Mouse (Mus musculus) monocyte, adult 2 months (primary cell): Measurements from ENCODE around the gene Trmt112.

Source experiments
- DNase-seq, 2 experiments: peaks; one replicate each; pipeline ENCODE4 v3.0.0; 2022; ENCODE audit warnings: low spot score in 2 of 2, low read depth in 1 of 2

Trmt112 gene

DNA sequence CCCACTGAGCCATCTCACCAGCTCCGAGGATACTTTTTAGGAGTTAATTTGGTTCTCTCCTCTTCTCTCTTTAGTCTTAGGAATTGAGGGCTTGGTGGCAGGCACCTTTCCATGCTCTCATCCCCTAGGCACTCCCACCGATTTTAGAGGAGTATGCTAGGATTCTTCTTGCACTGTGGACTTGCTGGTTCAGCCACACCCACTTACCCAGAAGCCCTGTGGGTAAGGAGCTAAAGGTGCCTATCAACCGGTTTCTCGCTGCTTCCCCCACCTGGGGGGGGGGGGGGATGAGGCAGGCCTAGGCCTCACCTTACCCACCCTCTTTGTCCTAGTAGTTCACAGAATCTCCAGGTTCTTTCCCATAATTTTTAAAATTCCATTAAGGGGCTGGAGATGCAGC lies 38.2 kb downstream of the Trmt112 start:
- no peak for DNase-seq

DNA sequence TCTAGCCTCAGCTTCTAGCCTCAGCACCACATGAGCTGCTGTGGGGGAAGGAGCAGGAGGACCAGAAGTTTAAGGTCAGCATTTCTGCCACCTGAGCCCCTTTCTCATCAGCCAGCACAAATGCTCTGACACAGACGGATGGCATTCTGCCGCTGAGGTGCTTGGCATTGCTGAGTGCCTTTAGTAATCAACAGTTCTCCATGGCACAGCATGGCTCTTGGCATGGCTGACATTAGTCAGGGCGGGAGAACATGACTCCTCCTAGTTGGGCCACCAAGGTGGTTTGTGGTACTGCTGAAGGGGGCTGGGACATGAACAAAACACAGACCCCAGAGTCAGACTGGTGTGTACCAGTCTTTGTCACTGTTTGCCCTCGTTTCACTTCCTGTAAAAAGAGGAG lies 38.7 kb downstream of the Trmt112 start:
- DNase-seq: no peak

DNA sequence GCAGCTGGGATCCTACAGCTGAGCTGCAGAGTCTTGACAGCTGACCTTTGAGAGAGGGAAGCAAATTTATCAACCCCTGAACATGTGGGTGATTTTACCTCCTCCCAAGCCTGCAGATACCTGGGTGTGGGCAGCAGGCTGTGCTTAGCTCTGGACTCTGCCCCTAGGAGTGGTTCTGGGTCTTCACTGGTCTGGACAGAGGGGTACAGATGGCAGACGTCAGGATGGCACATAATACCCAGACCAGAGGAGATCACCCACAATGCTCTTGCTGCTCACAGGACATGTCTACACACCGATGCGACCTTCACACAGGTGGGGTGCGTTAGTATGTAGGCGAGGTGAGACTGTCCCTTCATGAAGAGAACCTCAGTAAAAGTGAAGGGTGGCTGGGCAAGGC lies 40.0 kb downstream of the Trmt112 start:
- no peak for DNase-seq

DNA sequence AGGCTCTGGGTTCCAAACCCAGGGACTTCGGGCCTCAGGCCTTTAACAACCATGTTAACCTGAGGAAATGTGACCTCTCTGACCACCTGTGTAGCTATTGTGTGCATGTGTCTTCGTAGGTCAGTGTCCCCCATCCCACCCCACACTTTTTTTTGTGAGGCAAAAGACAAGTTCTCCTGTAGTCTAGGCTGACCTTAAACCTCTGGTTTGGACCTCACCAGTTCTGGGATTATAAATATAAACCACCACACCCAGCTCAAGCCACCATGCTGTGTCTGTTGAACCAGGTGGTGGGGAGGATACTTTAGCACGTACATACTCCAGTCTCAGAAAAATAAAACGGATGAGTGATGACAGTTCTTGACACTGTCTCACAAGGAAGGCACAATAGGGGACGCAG lies 40.5 kb downstream of the Trmt112 start:
- no peak for DNase-seq

DNA sequence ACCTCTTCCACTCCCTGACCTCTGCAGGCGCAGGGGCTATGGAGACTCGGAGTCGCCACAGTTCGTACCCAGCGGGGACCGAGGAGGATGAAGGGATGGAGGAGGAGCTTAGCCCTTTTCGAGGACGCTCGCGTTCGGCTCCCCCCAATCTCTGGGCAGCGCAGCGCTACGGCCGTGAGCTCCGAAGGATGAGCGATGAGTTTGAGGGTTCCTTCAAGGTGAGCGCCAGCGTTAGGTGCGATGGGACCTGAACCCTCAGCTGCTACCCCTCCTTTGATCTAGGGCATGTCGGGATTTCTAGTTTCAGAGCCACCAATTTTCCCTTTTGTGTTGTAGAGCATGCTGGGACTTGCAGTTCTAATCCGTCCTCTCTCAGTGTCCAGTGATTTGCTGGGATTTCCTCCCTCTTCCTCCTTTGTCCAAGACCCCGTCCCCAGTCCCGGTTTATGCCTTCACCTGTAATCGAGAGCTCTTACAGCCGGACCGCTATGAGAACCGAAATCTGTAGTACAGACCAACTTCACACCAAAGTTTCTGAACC lies 41.2 kb downstream of the Trmt112 start:
- DNase-seq: no peak

DNA sequence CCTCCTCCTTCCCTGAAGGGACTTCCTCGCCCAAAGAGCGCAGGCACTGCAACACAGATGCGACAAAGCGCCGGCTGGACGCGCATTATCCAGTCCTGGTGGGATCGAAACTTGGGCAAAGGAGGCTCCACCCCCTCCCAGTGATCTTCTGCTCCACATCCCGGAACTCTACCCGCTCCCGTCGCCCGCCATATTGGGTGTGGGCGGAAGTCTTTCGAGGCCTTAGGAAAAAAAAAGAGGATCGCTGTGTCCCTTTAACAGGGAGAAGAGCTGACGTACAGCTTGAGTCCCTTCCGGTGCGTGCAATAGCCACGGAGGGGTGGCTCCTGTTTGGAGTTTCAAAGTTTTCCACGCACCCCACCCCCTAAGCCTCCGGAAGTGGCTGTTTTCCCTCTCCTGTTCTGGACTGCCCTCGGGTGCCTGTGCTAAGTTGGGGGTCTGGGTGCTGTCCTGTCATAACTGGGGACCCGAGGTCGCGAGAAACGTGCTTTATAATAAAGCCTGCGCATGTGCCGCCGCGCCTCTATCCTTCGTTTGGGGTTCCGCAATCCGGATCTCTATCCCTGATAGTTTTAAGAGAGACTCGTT lies 42.0 kb downstream of the Trmt112 start:
- DNase-seq: peak; percentile 75 to 77

DNA sequence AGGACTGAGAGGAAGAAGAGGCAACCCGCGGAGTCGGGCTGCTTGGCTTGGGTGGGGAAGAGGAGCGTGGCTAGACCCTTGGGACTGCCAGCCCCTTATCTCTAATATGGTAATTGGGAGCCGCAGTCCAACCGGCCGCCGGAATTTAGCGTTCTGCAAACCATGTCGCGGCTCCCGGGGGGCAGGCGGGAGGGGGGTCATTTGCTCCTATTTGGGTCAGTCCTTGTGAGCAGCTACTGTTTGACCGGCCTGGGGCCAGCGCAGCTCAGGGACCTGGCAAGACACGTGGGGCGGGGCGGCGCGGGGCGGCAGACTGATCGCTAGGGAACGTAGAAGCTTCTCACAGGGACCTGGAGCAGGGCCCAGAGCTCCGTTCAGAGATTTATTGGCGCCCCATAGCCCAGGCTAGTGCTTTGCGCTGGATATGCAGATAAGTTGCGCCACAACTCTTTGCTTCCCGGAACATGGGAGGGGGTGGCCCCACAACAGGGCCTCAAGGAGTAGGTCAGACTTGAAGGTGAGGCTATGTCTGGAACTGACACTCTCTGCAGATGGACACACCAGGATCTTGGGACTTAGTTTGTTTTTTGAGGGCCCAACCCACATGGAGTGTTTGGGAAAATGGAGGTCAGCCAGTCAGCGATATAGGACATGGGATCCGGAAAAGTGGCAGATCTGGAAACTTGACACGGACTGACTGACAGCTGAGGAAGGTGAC lies 42.7 kb downstream of the Trmt112 start:
- no peak for DNase-seq

DNA sequence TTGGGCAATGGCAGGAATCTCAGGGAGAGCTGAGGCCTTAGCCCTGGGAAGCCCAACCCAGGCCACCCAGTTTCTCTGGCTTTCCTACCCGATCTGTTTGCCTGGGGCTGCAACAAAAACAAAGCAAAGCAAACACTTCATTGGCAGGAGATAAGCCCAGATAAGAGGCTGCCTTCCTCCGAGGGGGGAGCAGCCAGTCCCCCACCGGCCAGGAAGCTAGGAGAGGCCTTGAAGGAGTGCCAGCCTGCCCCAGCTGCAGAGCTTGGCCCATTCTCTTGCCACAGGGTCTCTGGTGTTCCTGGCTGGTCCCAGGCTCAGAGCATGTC lies 43.2 kb downstream of the Trmt112 start:
- no peak for DNase-seq

DNA sequence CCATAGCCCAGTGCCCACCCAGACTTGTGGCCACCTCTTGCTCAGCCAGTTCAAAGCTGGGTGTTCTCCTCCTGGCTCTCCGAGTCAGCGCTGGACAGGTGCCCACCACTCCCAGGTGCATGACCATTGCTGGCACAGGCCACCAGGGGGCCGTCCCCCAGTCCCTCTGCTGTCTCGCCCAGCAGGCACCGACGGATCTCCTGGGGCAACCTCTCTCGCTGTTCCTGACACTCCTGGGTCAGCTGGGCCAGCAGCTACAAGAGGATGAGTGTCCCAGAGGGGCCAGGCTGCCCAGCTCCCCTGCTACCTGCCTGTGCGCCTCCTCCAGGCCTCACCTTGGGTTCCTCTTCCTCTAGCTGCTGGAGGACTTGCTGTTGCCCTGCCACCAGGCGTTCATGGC lies 44.5 kb downstream of the Trmt112 start:
- DNase-seq: no peak

DNA sequence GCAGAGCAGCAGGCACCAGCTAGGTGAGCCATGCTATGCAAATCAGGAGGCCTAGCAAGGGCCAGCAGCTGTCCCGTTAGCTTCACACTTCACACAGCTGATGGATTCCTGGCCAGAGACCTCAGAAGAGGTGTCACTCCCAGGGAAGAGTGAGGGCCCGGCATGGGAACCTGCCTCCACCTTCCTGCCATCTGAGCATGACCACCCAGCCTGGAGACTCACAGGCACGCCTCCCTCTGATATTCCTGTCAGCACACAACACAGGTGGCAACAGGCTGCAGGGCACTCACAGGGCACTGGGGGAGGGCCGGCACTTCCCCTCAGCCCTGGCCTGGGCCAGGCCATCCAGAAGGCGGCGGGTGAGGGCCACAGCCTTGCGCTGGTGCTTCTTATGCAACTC lies 45.9 kb downstream of the Trmt112 start:
- no peak for DNase-seq

DNA sequence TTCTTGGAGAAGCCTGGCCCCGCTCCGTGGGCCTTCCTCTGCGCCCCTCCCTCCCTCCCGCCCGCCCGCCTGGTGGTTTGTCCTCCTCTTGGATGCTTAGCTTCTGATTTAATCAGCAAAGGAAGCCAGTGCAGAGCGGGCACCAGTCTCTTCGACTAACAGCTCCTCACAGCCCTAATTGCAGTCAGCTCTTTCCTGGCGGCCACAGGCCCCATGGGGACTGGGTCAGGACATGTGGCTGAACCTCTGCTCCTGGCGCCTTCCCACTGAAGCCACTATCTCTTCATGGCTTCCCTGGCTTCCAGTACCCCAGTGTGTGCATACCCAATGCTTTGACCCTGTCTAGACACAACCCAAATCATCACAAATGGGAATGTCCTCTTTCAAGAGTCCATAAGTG lies 47.0 kb downstream of the Trmt112 start:
- DNase-seq: no peak
